Mouse (Mus musculus): ENCODE measurements at regions not wholly inside any gene's neighbourhood (a gene's known extent, or its start where the extent isn't known, plus 50 kb on each side); places are given as distances from the start of the nearest gene placed in this dataset.

DNA sequence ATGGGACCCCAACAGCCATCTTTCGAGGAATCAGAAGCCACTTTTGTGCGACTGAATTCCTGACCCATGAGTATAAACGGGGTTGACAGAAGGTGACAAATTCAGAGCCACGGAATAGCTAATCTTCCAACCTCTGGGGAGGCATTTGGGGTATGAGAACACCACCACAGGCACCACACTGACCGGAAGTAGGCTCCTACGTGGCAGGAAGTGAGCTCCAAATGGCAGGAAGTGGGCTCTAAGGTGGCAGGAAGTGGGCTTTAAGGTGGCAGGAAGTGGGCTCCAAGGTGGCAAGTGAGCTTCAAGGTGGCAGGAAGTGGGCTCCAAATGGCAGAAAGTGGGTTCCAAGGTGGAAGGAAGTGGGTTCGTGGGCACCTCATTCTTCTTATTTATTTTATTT, 179.8 kb downstream of the Gadd45g start:
- TF ChIP-seq CTCF (IDR thresholded peaks at IDR 0.05; ENCODE audit: control insufficient read depth, insufficient read depth, insufficient read length) (no peak), MAX (IDR thresholded peaks at IDR 0.05) (no peak), USF1 (IDR thresholded peaks at IDR 0.05; ENCODE audit: low read depth) (no peak), MYOD1 (IDR thresholded peaks at IDR 0.05; ENCODE audit: control insufficient read depth, insufficient read length, low read depth) (no peak), CEBPB (IDR thresholded peaks at IDR 0.05; ENCODE audit: low read depth) (no peak), MYOG (IDR thresholded peaks at IDR 0.05; ENCODE audit: control insufficient read depth, extremely low read depth, insufficient read length) (no peak), FOSL1 (IDR thresholded peaks at IDR 0.05; ENCODE audit: insufficient read depth, low read length, poor library complexity, severe bottlenecking) (no peak)

Measured in C2C12 (cell line).